Mouse (Mus musculus) stomach, postnatal 0 days (tissue): Measurements from ENCODE around the gene Tmem200a. TPM values are rescaled to one million over a fixed set of nuclear protein-coding genes. Genes with fewer than 3 reads are reported as not detected.

Experiments
- ATAC-seq: fragments of 200-750 bp; cut with Nextera tagmentation; 2 replicates; pipeline ENCODE4 v1.8.0; 2017; ENCODE audit not compliant: low FRiP score, low TSS enrichment
- DNase-seq: peaks from one replicate; pipeline ENCODE4 v3.0.0-alpha.2; 2016; ENCODE audit warnings: low spot score
- H3K27ac ChIP-seq: fragments of 300-500 bp; sonication (generic); replicated peaks from 2 replicates; pipeline ENCODE4 v1.5.1; 2014; ENCODE audit warnings: mild to moderate bottlenecking, control low read depth
- H3K27me3 ChIP-seq: fragments of 300-500 bp; sonication (generic); 2 replicates; pipeline ENCODE4 v1.6.1; 2014; ENCODE audit warnings: low read length; ENCODE audit not compliant: control insufficient read depth, insufficient read depth
- H3K36me3 ChIP-seq: fragments of 300-500 bp; sonication (generic); 2 replicates; pipeline ENCODE4 v1.6.1; 2014; ENCODE audit warnings: low read length, mixed read lengths; ENCODE audit not compliant: control insufficient read depth, insufficient read depth
- H3K4me1 ChIP-seq: fragments of 300-500 bp; sonication (generic); replicated peaks from 2 replicates; pipeline ENCODE4 v1.6.1; 2014; ENCODE audit warnings: antibody characterized with exemption; ENCODE audit not compliant: control insufficient read depth, insufficient read depth
- H3K4me2 ChIP-seq: fragments of 300-500 bp; sonication (generic); replicated peaks from 2 replicates; pipeline ENCODE4 v1.6.1; 2014; ENCODE audit warnings: low read depth, mild to moderate bottlenecking, control low read depth, moderate library complexity
- H3K4me3 ChIP-seq: fragments of 300-500 bp; sonication (generic); 2 replicates; pipeline ENCODE4 v1.5.1; 2014; ENCODE audit warnings: low read depth, low read length, control low read depth
- H3K9ac ChIP-seq: fragments of 300-500 bp; sonication (generic); 2 replicates; pipeline ENCODE4 v1.6.1; 2014; ENCODE audit warnings: mild to moderate bottlenecking, low read length, control low read depth, mixed read lengths
- H3K9me3 ChIP-seq: fragments of 300-500 bp; sonication (generic); 2 replicates; pipeline ENCODE4 v1.6.1; 2016; ENCODE audit warnings: low read length; ENCODE audit not compliant: control insufficient read depth
- CTCF ChIP-seq: IDR thresholded peaks from 2 replicates; pipeline ENCODE4 v1.5.1; 2016; ENCODE audit warnings: antibody characterized with exemption, low read depth, mild to moderate bottlenecking, moderate library complexity
- EP300 ChIP-seq: optimal IDR thresholded peaks from 2 replicates; pipeline ENCODE3; 2016; ENCODE audit warnings: antibody characterized with exemption
- WGBS: fragments of 180-500 bp; shearing (Covaris S2); extraction: QIAGEN DNeasy Blood & Tissue Kit; methylation state at CpG from one replicate; pipeline ENCODE4 v1.1.7; 2014; 5-methylcytosine and 5-hydroxymethylcytosine counted together
- polyA plus RNA-seq: library from polyadenylated mRNA; unstranded; fragments of >200 nt; fragmentation: Nextera tagmentation; extraction: Ambion mirVana; gene quantifications from 2 replicates; pipeline ENCODE4 v1.2.1, GENCODE M21; 2015

Tmem200a gene
- polyA plus RNA-seq, 1 experiment from 2014 or later, result 6.8 TPM

DNA sequence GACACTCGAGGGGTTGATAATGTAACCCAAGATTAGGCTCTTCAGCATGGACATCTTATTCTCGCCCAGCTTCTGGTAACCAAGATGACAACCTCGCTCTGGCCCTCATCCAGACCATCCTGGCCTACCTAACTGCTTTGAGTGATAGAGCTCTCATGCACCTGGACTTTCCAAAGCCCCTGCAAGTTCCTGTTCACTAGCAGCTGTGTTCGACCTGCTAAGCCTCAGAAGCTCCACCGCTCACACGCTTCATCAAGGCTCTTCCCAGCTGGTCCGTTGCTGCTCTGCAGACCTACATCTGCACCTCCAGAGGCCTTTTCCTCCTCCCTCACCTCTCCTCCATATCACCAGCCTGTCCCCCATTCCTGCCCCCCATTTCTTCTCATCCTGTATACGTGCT lies 147.1 kb downstream of the Tmem200a start:
- Histone ChIP-seq H3K27me3 (no peaks in the 10 kb centered on the region), H3K4me3 (no peak overlapping the region), H3K9me3 (no peaks in the 10 kb centered on the region), H3K27ac (no peak overlapping the region), H3K4me1 (peaks cover 7% of the 10 kb centered on the region; the same call in 1 of the 2 replicates), H3K36me3 (no peaks in the 10 kb centered on the region), H3K4me2 (no peak overlapping the region), H3K9ac (no peak overlapping the region)
- ATAC-seq (no peak), DNase-seq (no peak)
- no peak for TF ChIP-seq CTCF
- TF ChIP-seq EP300, result no peak
- WGBS, result 65% methylated on average over 8 of the region's 8 CpGs

DNA sequence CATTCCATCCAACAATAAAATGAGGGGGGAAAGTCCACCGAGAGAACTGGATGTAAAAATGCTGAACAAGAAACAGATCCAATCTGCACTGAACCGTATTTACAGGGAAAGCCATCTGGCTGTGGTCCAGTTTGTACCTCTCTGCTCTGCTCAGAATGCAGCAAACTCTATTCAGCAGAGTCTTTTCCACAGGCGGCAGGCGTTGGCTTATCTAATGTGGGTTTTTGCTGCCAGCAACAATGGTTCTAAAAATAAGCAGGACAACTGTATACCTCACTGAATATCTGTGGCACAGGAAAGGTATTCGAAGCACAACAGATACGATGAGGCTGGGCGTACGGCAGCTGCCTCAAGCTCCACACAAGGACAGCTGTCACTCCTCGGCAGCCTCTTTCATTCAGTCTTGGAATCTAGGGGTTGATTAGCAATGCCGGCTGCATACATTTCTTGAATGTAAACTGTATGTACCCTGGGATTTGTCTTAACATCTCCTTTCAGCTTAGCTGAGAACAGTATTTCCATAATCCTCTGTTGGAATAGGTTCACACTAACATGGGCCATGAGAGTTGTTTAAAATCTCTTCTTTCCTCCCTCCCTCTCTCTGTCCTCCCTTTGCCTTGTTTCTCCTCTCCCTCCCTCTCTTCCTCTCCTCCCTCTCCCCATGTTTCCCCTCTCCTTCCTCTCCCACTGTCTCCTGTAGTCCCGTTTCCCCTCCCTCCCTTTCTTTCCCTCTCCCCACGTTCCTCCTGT lies 149.3 kb downstream of the Tmem200a start:
- TF ChIP-seq CTCF (no peak), EP300 (no peak)
- Histone ChIP-seq H3K4me2 (peak overlapping the region; percentile 6; the same call in 1 of the 2 replicates), H3K9me3 (no peaks in the 10 kb centered on the region), H3K36me3 (no peaks in the 10 kb centered on the region), H3K27ac (no peak overlapping the region), H3K4me3 (no peak overlapping the region), H3K4me1 (peaks cover 7% of the 10 kb centered on the region; the same call in 1 of the 2 replicates), H3K27me3 (no peaks in the 10 kb centered on the region), H3K9ac (no peak overlapping the region)
- ATAC-seq, result no peak
- 11% methylated on average over 12 of the region's 12 CpGs for WGBS
- no peak for DNase-seq

DNA sequence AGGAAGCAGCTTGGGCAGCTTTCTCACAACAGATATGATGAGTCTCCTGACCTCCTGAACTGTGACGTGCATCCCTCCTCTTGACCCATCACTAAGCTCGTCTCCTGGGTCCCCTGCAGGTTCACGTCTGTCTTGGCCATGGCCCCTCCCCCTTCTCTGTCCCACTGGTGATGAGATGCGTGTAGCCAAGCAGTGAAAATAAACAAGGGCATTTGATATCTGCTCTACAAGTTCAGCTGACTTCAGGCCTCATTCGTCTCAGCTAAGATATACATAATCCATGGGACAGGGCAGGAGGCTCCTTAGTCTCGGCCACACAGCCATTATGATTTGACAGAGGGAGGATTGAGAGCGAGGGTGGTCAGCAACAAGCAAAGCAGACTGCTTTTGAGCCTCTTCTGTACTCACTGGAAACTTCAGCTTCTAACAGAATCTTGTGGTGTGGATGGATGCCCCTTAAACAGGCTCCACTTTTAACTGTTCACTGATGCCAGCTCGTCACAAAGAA lies 149.9 kb downstream of the Tmem200a start:
- no peak for DNase-seq
- Histone ChIP-seq H3K36me3 (no peaks in the 10 kb centered on the region), H3K27me3 (no peaks in the 10 kb centered on the region), H3K4me1 (peaks cover 7% of the 10 kb centered on the region; the same call in 1 of the 2 replicates), H3K4me2 (no peak overlapping the region), H3K9ac (no peak overlapping the region), H3K9me3 (no peaks in the 10 kb centered on the region), H3K27ac (no peak overlapping the region), H3K4me3 (no peak overlapping the region)
- peak; percentile 42; the same call in 1 of the 2 replicates for ATAC-seq
- WGBS, result 28% methylated on average over 8 of the region's 8 CpGs
- TF ChIP-seq EP300 (no peak), CTCF (no peak)

DNA sequence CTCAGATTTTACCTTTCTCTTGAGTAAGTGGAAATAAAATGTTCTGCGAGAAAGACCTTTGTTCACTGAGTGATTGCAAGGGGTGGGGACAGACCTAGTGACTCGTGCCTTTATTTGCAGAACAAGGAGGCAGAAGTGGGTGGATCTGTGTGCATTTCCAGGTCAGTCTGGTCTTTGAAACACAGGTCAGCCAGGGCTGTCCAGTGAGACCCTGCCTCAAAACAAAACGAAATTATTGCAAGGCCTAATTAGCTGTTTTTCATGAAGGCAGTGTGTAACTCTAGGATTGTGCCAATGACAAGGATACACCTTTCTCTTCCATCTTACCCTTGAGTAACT lies 150.4 kb downstream of the Tmem200a start:
- no peaks in the 10 kb centered on the region for H3K9me3 ChIP-seq
- DNase-seq, result peak; percentile 28
- ATAC-seq, result peak; percentile 79; the same call in 1 of the 2 replicates
- H3K9ac ChIP-seq, result no peak overlapping the region
- no peak overlapping the region for H3K4me3 ChIP-seq
- H3K4me2 ChIP-seq, result no peak overlapping the region
- H3K4me1 ChIP-seq, result peaks cover 7% of the 10 kb centered on the region; the same call in 1 of the 2 replicates
- 37% methylated on average over 3 of the region's 3 CpGs for WGBS
- H3K27ac ChIP-seq, result no peak overlapping the region
- H3K27me3 ChIP-seq, result no peaks in the 10 kb centered on the region
- no peaks in the 10 kb centered on the region for H3K36me3 ChIP-seq
- no peak for TF ChIP-seq CTCF
- TF ChIP-seq EP300, result no peak

DNA sequence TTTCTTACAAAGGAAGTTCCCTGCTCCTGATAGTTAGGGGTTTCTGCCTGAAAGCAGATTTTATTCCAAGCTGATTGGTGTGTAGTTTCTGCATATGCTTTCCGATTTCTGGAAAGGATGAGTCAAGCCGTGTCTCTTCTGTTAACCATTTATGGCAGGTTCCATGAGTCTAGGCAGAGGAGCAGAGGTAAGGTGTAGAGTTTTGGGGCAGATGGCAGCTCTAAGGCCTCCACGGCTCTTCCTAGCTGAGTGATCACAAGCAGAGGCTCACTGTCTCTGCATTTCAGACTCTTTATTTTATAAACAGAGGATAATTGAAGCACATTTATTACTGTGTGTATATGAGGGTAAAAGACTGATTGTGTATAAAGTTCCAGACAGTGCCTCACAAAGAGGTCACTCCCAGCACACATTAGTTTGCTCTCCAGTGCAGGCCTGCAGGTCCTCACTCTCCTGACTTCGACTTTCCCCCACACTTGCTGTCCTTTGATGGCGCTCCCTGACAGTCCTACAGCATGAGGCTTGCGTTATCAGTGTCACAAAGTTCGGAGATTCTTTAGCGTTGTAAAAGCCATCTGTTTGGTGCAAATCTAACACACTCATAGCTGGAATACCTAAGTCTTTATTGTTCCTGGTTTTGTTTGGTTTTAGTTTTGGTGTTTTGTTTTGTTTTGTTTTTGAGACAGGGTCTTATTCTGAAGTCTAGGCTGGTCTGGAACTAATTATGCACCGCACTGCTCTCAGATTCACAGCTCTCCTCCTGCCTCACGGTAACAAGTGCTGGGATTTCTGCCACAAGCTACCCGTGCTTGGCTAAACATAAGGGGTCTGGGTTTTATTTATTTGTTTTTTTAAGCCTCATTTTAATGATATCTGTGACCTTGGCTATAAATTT lies 151.1 kb downstream of the Tmem200a start:
- H3K4me3 ChIP-seq, result no peak overlapping the region
- no peak for TF ChIP-seq CTCF
- TF ChIP-seq EP300, result no peak
- peak; percentile 45; the same call in 1 of the 2 replicates for ATAC-seq
- H3K27ac ChIP-seq, result 0 out of 2 replicates have a peak overlapping the region, but pooled peaks have one; percentile 18
- WGBS, result 33% methylated on average over 11 of the region's 11 CpGs
- no peak for DNase-seq
- no peak overlapping the region for H3K4me2 ChIP-seq
- H3K36me3 ChIP-seq, result no peaks in the 10 kb centered on the region
- H3K27me3 ChIP-seq, result no peaks in the 10 kb centered on the region
- no peak overlapping the region for H3K9ac ChIP-seq
- H3K4me1 ChIP-seq, result peaks cover 7% of the 10 kb centered on the region; the same call in 1 of the 2 replicates
- no peaks in the 10 kb centered on the region for H3K9me3 ChIP-seq
